Mouse (Mus musculus) liver, adult 2 months (tissue): Measurements from ENCODE around the gene Gm29427.

Experiments used
- CTCF ChIP-seq: fragments of 200-500 bp; IDR thresholded peaks from 2 replicates; pipeline ENCODE4 v1.5.1; 2011; ENCODE audit warnings: low read depth, low read length, control low read depth
- POLR2A ChIP-seq: fragments of 200-500 bp; IDR thresholded peaks from 2 replicates; pipeline ENCODE4 v1.6.1; 2011; ENCODE audit warnings: low read length, control low read depth; ENCODE audit not compliant: insufficient read depth; ENCODE audit errors: extremely low read depth

DNA sequence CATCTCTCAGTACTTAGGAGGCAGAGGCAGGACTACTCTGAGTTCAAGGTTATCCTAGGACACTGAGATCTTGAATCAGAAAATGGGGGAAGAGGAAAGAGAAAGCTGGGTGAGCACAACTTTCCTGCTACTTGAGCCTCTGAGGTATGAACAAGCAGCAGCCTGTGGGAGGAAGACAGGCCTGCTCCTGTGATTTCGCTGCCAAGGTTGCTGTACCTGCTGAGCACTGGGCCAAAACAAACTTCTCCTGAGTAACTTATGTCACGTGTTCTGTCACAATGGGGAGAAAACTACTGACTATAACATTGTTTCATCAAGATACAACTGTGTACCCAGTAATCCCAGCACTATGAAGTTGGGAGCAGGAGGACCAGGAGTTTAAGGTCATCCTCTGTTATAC is 12.0 kb downstream of the Gm29427 start:
- TF ChIP-seq CTCF (no peak), POLR2A (no peak)
